Mouse (Mus musculus) CH12.LX (cell line): Measurements from ENCODE around the gene Mast3. TPM values are rescaled to one million over a fixed set of nuclear protein-coding genes. Genes with fewer than 3 reads are reported as not detected.
A peak's percentile ranks its signal among the peaks of the same experiment; 100 is the strongest.

Experiments used
- DNase-seq: peaks from one replicate; pipeline ENCODE4 v3.0.0-alpha.2; 2013; ENCODE audit errors: extremely low read depth
- H3K27ac ChIP-seq: 2 replicates; pipeline ENCODE4 v1.5.1; 2012; ENCODE audit warnings: low read depth, mild to moderate bottlenecking, control low read depth, moderate library complexity; ENCODE audit not compliant: insufficient read depth
- H3K27me3 ChIP-seq: replicated peaks from 2 replicates; pipeline ENCODE3; 2012; ENCODE audit warnings: inconsistent platforms
- H3K36me3 ChIP-seq, 2 experiments: replicated peaks in 1 of 2; 2 replicates each; pipeline versions ENCODE3 to v1.6.1; 2012; ENCODE audit warnings: inconsistent platforms in 1 of 2, low read length in 1 of 2, mild to moderate bottlenecking in 1 of 2, mixed read lengths in 1 of 2, moderate library complexity in 1 of 2; ENCODE audit not compliant: control insufficient read depth in 1 of 2, insufficient read depth in 1 of 2
- H3K4me1 ChIP-seq, 2 experiments: 2 replicates each; pipeline ENCODE4 v1.6.1; 2012; ENCODE audit warnings: inconsistent platforms in 1 of 2, moderate library complexity in 1 of 2; ENCODE audit not compliant: insufficient read depth in 2 of 2, control insufficient read depth in 1 of 2
- H3K4me2 ChIP-seq: 2 replicates; pipeline ENCODE4 v1.6.1; 2012; ENCODE audit warnings: low read depth, mild to moderate bottlenecking, control low read depth; ENCODE audit not compliant: poor library complexity, insufficient read depth, severe bottlenecking
- H3K4me3 ChIP-seq, 3 experiments: fragments of 150-350 bp in 1 of 3; sonication (generic) in 1 of 3; replicated peaks in 1 of 3; 2 replicates each; pipeline versions ENCODE3 to v1.5.1; 2011 to 2012; ENCODE audit warnings: low read depth in 2 of 3, low read length in 2 of 3, mild to moderate bottlenecking in 2 of 3, moderate library complexity in 2 of 3, control low read depth in 1 of 3, improper control_type of control experiment in 1 of 3, inconsistent platforms in 1 of 3, mixed read lengths in 1 of 3; ENCODE audit not compliant: poor library complexity in 1 of 3
- H3K79me2 ChIP-seq: replicated peaks from 2 replicates; pipeline ENCODE4 v1.6.1; 2012; ENCODE audit warnings: mild to moderate bottlenecking, moderate library complexity; ENCODE audit not compliant: control insufficient read depth, poor library complexity, insufficient read depth, severe bottlenecking; ENCODE audit errors: extremely low read depth
- H3K9ac ChIP-seq: 2 replicates; pipeline ENCODE4 v1.6.1; 2012; ENCODE audit warnings: low read depth, mild to moderate bottlenecking, control low read depth, moderate library complexity; ENCODE audit not compliant: insufficient read depth
- H3K9me3 ChIP-seq: replicated peaks from 2 replicates; pipeline ENCODE3; 2012; ENCODE audit warnings: low read length, inconsistent platforms, mixed read lengths
- CHD1 ChIP-seq: IDR thresholded peaks from 2 replicates; pipeline ENCODE4 v1.6.1; 2012; ENCODE audit warnings: low read depth, low read length, improper control_type of control experiment, inconsistent platforms
- CHD2 ChIP-seq: IDR thresholded peaks from 2 replicates; pipeline ENCODE4 v1.6.1; 2011; ENCODE audit warnings: low read length, improper control_type of control experiment
- CTCF ChIP-seq, 2 experiments: IDR thresholded peaks in 1 of 2; conservative IDR thresholded peaks in 1 of 2; 2 replicates each; pipeline ENCODE4 v1.5.1; 2011 to 2012; ENCODE audit warnings: low read depth in 2 of 2, low read length in 2 of 2, improper control_type of control experiment in 1 of 2, inconsistent platforms in 1 of 2, mild to moderate bottlenecking in 1 of 2, moderate library complexity in 1 of 2
- ELF1 ChIP-seq: IDR thresholded peaks from 2 replicates; pipeline ENCODE4 v1.6.1; 2014; ENCODE audit warnings: low read depth, mild to moderate bottlenecking, inconsistent platforms, low read length, improper control_type of control experiment
- GABPA ChIP-seq: IDR thresholded peaks from 2 replicates; pipeline ENCODE4 v1.6.1; 2012; ENCODE audit warnings: low read depth, low read length, improper control_type of control experiment, inconsistent platforms; ENCODE audit not compliant: insufficient replicate concordance
- HCFC1 ChIP-seq: IDR thresholded peaks from 2 replicates; pipeline ENCODE4 v1.6.1; 2012; ENCODE audit warnings: low read depth, mild to moderate bottlenecking, inconsistent platforms, low read length, improper control_type of control experiment
- MAFK ChIP-seq: IDR thresholded peaks from 2 replicates; pipeline ENCODE4 v1.6.1; 2011; ENCODE audit warnings: low read length, improper control_type of control experiment; ENCODE audit not compliant: insufficient replicate concordance
- MAZ ChIP-seq: IDR thresholded peaks from 2 replicates; pipeline ENCODE4 v1.6.1; 2012; ENCODE audit warnings: low read depth, mild to moderate bottlenecking, inconsistent platforms, low read length, improper control_type of control experiment, moderate library complexity
- MXI1 ChIP-seq: IDR thresholded peaks from 2 replicates; pipeline ENCODE4 v1.6.1; 2011; ENCODE audit warnings: mild to moderate bottlenecking, low read depth, low read length, improper control_type of control experiment
- NELFE ChIP-seq: IDR thresholded peaks from 2 replicates; pipeline ENCODE4 v1.6.1; 2011; ENCODE audit warnings: low read depth, low read length, improper control_type of control experiment
- POLR2AphosphoS2 ChIP-seq: IDR thresholded peaks from 2 replicates; pipeline ENCODE4 v1.6.1; 2011; ENCODE audit warnings: low read depth, low read length, improper control_type of control experiment
- RCOR1 ChIP-seq: conservative IDR thresholded peaks from 2 replicates; pipeline ENCODE4 v1.6.1; 2012; ENCODE audit warnings: low read depth, mild to moderate bottlenecking, inconsistent platforms, low read length, improper control_type of control experiment
- TBP ChIP-seq: conservative IDR thresholded peaks from 2 replicates; pipeline ENCODE4 v1.6.1; 2011; ENCODE audit warnings: low read depth, low read length, improper control_type of control experiment
- TCF12 ChIP-seq: IDR thresholded peaks from 2 replicates; pipeline ENCODE4 v1.6.1; 2014; ENCODE audit warnings: low read depth, mild to moderate bottlenecking, inconsistent platforms, low read length, improper control_type of control experiment
- UBTF ChIP-seq: IDR thresholded peaks from 2 replicates; pipeline ENCODE4 v1.6.1; 2012; ENCODE audit warnings: low read depth, mild to moderate bottlenecking, inconsistent platforms, low read length, improper control_type of control experiment, moderate library complexity
- USF1 ChIP-seq: IDR thresholded peaks from 2 replicates; pipeline ENCODE4 v1.6.1; 2014; ENCODE audit warnings: low read depth, mild to moderate bottlenecking, inconsistent platforms, low read length, improper control_type of control experiment
- ZMIZ1 ChIP-seq: IDR thresholded peaks from 2 replicates; pipeline ENCODE4 v1.6.1; 2012; ENCODE audit warnings: low read depth, mild to moderate bottlenecking, inconsistent platforms, low read length, improper control_type of control experiment
- ZNF384 ChIP-seq: IDR thresholded peaks from 2 replicates; pipeline ENCODE4 v1.6.1; 2012; ENCODE audit warnings: low read depth, low read length, improper control_type of control experiment, inconsistent platforms
- dilution Hi-C: fragments of 300-500 bp; cut with MboI; formaldehyde crosslinking; loops from 2 replicates; pipeline ENCODE4 v1.14.3; 2020; ENCODE audit warnings: low sequenced_read_pairs; ENCODE audit not compliant: extremely low pct_unique_long_range_greater_than_20kb, extremely low pct_ligation_motif_present
- in situ Hi-C: fragments of 300-500 bp; cut with MboI; formaldehyde crosslinking; loops from 3 replicates; pipeline ENCODE4 v1.14.3; 2019; ENCODE audit warnings: low sequenced_read_pairs, low pct_ligation_motif_present, low pct_unique_long_range_greater_than_20kb, mixed read lengths
- polyA plus RNA-seq: library from polyadenylated mRNA; unstranded; fragments of >175 nt; gene quantifications from 2 replicates; pipeline ENCODE4 v1.2.1, GENCODE M21; 2012; ENCODE audit warnings: low read depth; ENCODE audit not compliant: insufficient read length
- total RNA-seq, 2 experiments: library from RNA; depleted of rRNA; stranded (reverse); fragments of 300-350 nt in 1 of 2; fragments of >200 nt in 1 of 2; gene quantifications; 2 replicates each; pipeline ENCODE4 v1.2.3; 2012 to 2014

Mast3 gene
- total and polyA plus RNA-seq, 3 experiments = 7.0 to 23.4 (median 11.6) TPM

DNA sequence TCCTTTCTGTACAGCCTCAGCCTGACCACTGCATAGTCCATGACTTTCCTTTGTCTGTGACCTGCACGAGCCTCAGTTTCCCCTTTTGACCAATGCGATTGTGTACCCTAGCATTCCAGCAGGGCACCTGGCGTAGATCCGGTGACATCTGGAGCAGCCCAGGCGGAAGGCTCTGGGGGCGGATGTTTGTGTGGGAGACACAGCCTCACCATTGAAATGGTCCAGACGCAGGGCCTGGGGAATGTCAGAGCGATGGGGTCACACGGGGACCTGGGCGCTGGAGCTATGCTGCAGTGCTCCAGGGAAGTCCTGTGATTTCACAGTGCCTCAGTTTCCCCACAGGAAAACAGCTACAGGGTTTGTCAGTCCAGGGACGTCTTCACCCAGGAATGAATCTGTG, 62.7 kb downstream of the Mast3 start:
- no peak for DNase-seq
- in situ Hi-C loops (no loop called here), dilution Hi-C loops (no loop called here)
- Histone ChIP-seq H3K9me3 (no peaks in the 10 kb centered on the region), H3K36me3 (peaks cover 0 to 24% of the 10 kb centered on the region in 2 experiments), H3K9ac (no peak overlapping the region), H3K27ac (no peak overlapping the region), H3K79me2 (no peaks in the 10 kb centered on the region), H3K4me1 (peaks cover 5 to 24% of the 10 kb centered on the region in 2 experiments; a peak in 3 of 4 replicates), H3K27me3 (no peaks in the 10 kb centered on the region), H3K4me3 (no peak overlapping the region), H3K4me2 (no peak overlapping the region)
- TF ChIP-seq USF1 = no peak
- no peak for TF ChIP-seq CHD1
- no peak for TF ChIP-seq HCFC1
- no peak for TF ChIP-seq UBTF
- TF ChIP-seq MAZ = no peak
- no peak for TF ChIP-seq ELF1
- TF ChIP-seq CTCF (conservative IDR thresholded peaks at IDR 0.05 in 1 of 2, IDR thresholded peaks at IDR 0.05 in 1 of 2; ENCODE audit: low read depth in 2 of 2, low read length in 2 of 2) = no peak
- TF ChIP-seq TBP = no peak
- no peak for TF ChIP-seq POLR2AphosphoS2
- no peak for TF ChIP-seq ZMIZ1
- no peak for TF ChIP-seq NELFE
- TF ChIP-seq CHD2 = no peak
- no peak for TF ChIP-seq GABPA
- TF ChIP-seq MAFK = no peak
- TF ChIP-seq MXI1 = no peak
- TF ChIP-seq RCOR1 = no peak

DNA sequence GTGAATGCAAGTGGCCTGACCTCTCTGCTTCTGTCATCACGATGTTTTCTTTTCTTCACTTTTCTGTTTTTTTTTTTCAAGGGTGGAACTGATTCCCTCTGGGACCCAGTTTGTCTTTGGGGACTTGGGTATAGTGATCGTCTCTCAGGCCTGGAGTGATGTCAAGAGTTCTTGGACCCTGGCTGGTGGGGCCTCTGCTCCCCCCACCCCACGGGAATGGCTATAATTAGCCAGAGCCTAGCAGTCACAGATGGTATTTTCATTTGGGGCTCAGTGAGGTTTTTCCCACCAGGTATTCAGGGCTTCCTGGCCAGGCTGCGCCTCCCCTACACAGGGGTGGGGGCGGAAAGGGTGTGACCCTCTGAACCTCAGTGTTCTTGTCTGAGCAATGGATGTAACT, 63.2 kb downstream of the Mast3 start:
- peaks cover 5 to 24% of the 10 kb centered on the region in 2 experiments; a peak in 3 of 4 replicates for H3K4me1 ChIP-seq
- no peak overlapping the region for H3K4me3 ChIP-seq
- in situ Hi-C loops = no loop called here
- no peaks in the 10 kb centered on the region for H3K79me2 ChIP-seq
- H3K27ac ChIP-seq = no peak overlapping the region
- DNase-seq = no peak
- no peak overlapping the region for H3K4me2 ChIP-seq
- H3K9me3 ChIP-seq = no peaks in the 10 kb centered on the region
- H3K27me3 ChIP-seq = no peaks in the 10 kb centered on the region
- no peak overlapping the region for H3K9ac ChIP-seq
- dilution Hi-C loops = no loop called here
- peak; percentile 39; the same call in 1 of the 2 replicates for TF ChIP-seq ZNF384
- TF ChIP-seq TCF12 = no peak
- peaks cover 0 to 19% of the 10 kb centered on the region in 2 experiments for H3K36me3 ChIP-seq
